7 mouse cellular contexts compared by ENCODE assay signal in genomic region chr2:30796382-30796781, GRCm38 (mm10). TPM values are rescaled to one million over a fixed set of nuclear protein-coding genes. Genes with fewer than 3 reads are reported as not detected.
A peak's percentile ranks its signal among the peaks of the same experiment; 100 is the strongest.
DNase-seq lines count a peak whose midpoint lies in the region; ATAC-seq and TF ChIP-seq lines count a peak whose summit lies in the region.

No protein-coding gene starts in this region.

- no peak for TF ChIP-seq CTCF in intestine, postnatal 0 days (IDR thresholded peaks at IDR 0.05; ENCODE audit: low read depth)

- H3K36me3 ChIP-seq in intestine, postnatal 0 days (ENCODE audit: control insufficient read depth, insufficient read depth), result no peaks in the 10 kb centered on the region

- ATAC-seq in granulocyte monocyte progenitor cell, adult 5-6 weeks (replicated peaks; ENCODE audit: poor library complexity, severe bottlenecking), result peak; percentile 76
- ATAC-seq in intestine, postnatal 0 days, result no peak

- H3K9ac ChIP-seq in intestine, postnatal 0 days (ENCODE audit: low read depth, low read length), result 0 out of 2 replicates have a peak overlapping the region, but pooled peaks have one; percentile 7

- H3K4me2 ChIP-seq in intestine, postnatal 0 days (replicated peaks; ENCODE audit: low read depth), result peak overlapping the region; percentile 52

- H3K4me1 ChIP-seq in intestine, postnatal 0 days (replicated peaks; ENCODE audit: control insufficient read depth, insufficient read depth, low read length), result 0 out of 2 replicates have a peak, but pooled peaks cover 3% of the 10 kb centered on the region

- no peaks in the 10 kb centered on the region for H3K9me3 ChIP-seq in intestine, postnatal 0 days (ENCODE audit: control insufficient read depth)

- H3K27me3 ChIP-seq in intestine, postnatal 0 days (replicated peaks; ENCODE audit: control insufficient read depth, insufficient read depth, low read length), result no peaks in the 10 kb centered on the region; the same call in 1 of the 2 replicates

- peak; percentile 89 to 93 for DNase-seq in adrenal gland, adult (ENCODE audit: inconsistent age in 2 of 2, low spot score in 1 of 2)
- peak; percentile 80 for DNase-seq in embryo, embryonic 11.5 days (ENCODE audit: low read depth, low spot score)
- peak; percentile 84 to 87 for DNase-seq in left cerebral cortex, postnatal 36 days (ENCODE audit: low spot score in 2 of 2)
- DNase-seq in mesoderm, embryonic 11.5 days (ENCODE audit: low read depth, low spot score), result peak; percentile 89
- DNase-seq in right cerebral cortex, postnatal 25 days, result peak; percentile 88

- H3K4me3 ChIP-seq in intestine, postnatal 0 days (ENCODE audit: low read depth, low read length), result no peak overlapping the region

- WGBS in intestine, postnatal 0 days, result 8% methylated on average over 11 of the region's 11 CpGs

- no peak overlapping the region for H3K27ac ChIP-seq in intestine, postnatal 0 days (ENCODE audit: low read depth, low read length)

- intact Hi-C loops in left cerebral cortex, postnatal 36 days (cut with DNase I), result loop anchor here (10.0 kb wide), 1 partner anchor 138 kb away; no protein-coding TSS in a partner anchor

RNA-seq across cellular contexts. Expression of gene 1700001O22Rik, which starts 7.1 kb away (rescaled TPM):
- not detected in 2 replicates for total RNA-seq in granulocyte monocyte progenitor cell, adult 5-6 weeks (2014; fragmentation: Nextera tagmentation)
- 0.73 TPM in 1 of 2 replicates, not detected in the other for total RNA-seq in granulocyte monocyte progenitor cell, adult 5-6 weeks (2017)
- polyA plus RNA-seq in intestine, postnatal 0 days (2015; fragmentation: Nextera tagmentation; extraction: Ambion mirVana), result 0.58 and 0.60 TPM in 2 replicates
- total RNA-seq in left cerebral cortex, postnatal 36 days (2021), result 1 to 10 TPM; 6.7 to 8.5 TPM

RNA-seq across cellular contexts. Expression of gene Ntmt1, which starts 11.2 kb away (rescaled TPM):
- total RNA-seq in granulocyte monocyte progenitor cell, adult 5-6 weeks (2014; fragmentation: Nextera tagmentation), result 20.2 and 26.8 TPM in 2 replicates
- 16.2 and 18.6 TPM in 2 replicates for total RNA-seq in granulocyte monocyte progenitor cell, adult 5-6 weeks (2017)
- polyA plus RNA-seq in intestine, postnatal 0 days (2015; fragmentation: Nextera tagmentation; extraction: Ambion mirVana), result 45.3 and 50.5 TPM in 2 replicates
- total RNA-seq in left cerebral cortex, postnatal 36 days (2021), result 10 to 100 TPM; 35.4 to 36.3 TPM

RNA-seq across cellular contexts. Expression of gene Asb6, which starts 33.8 kb away (rescaled TPM):
- total RNA-seq in granulocyte monocyte progenitor cell, adult 5-6 weeks (2014; fragmentation: Nextera tagmentation), result 8.4 and 18.9 TPM in 2 replicates
- total RNA-seq in granulocyte monocyte progenitor cell, adult 5-6 weeks (2017), result 12.2 and 27.1 TPM in 2 replicates
- polyA plus RNA-seq in intestine, postnatal 0 days (2015; fragmentation: Nextera tagmentation; extraction: Ambion mirVana), result 12.9 and 13.0 TPM in 2 replicates
- total RNA-seq in left cerebral cortex, postnatal 36 days (2021), result 10 to 100 TPM; 36.1 to 39.8 TPM

RNA-seq across cellular contexts. Expression of gene Prrx2, which starts 38.4 kb away (rescaled TPM):
- not detected in 2 replicates for total RNA-seq in granulocyte monocyte progenitor cell, adult 5-6 weeks (2014; fragmentation: Nextera tagmentation)
- not detected in 2 replicates for total RNA-seq in granulocyte monocyte progenitor cell, adult 5-6 weeks (2017)
- polyA plus RNA-seq in intestine, postnatal 0 days (2015; fragmentation: Nextera tagmentation; extraction: Ambion mirVana), result 0.64 and 0.74 TPM in 2 replicates
- 1 to 10 TPM; 1.0 to 2.8 TPM for total RNA-seq in left cerebral cortex, postnatal 36 days (2021)

Comparison
In these comparisons a context has a peak if more than half of its experiments do, and no peak if none do; other contexts are left out.
1. RNA of gene 1700001O22Rik, which starts 7.1 kb away (total RNA-seq): 6.7 to 8.5 TPM in left cerebral cortex, postnatal 36 days; 0.73 TPM in granulocyte monocyte progenitor cell, adult 5-6 weeks; every median in the first group is over 4 times any median in the second.
2. Peak in every context shown above with its lines, with median percentiles within 50 percentile points of each other: DNase-seq.